Mouse (Mus musculus) MEL (cell line): Measurements from ENCODE around the gene Resp18.

Experiments used
- CTCF ChIP-seq, 3 experiments: IDR thresholded peaks in 2 of 3; conservative IDR thresholded peaks in 1 of 3; 2 replicates each; pipeline ENCODE4 v1.5.1; 2011 to 2012; ENCODE audit warnings: low read length in 3 of 3, low read depth in 2 of 3, mild to moderate bottlenecking in 2 of 3, improper control_type of control experiment in 1 of 3, inconsistent platforms in 1 of 3, mixed read lengths in 1 of 3, moderate library complexity in 1 of 3; ENCODE audit not compliant: control insufficient read depth in 1 of 3, insufficient read depth in 1 of 3, poor library complexity in 1 of 3, severe bottlenecking in 1 of 3
- ELF1 ChIP-seq: IDR thresholded peaks from 2 replicates; pipeline ENCODE4 v1.6.1; 2014; ENCODE audit warnings: low read depth, mild to moderate bottlenecking, inconsistent platforms, low read length, improper control_type of control experiment, moderate library complexity
- POLR2A ChIP-seq, 2 experiments: IDR thresholded peaks; 2 replicates each; pipeline ENCODE4 v1.6.1; 2011 to 2012; ENCODE audit warnings: low read length in 2 of 2, mild to moderate bottlenecking in 2 of 2, control low read depth in 1 of 2, improper control_type of control experiment in 1 of 2, low read depth in 1 of 2, moderate library complexity in 1 of 2; ENCODE audit not compliant: control insufficient read depth in 1 of 2, insufficient read depth in 1 of 2, poor library complexity in 1 of 2

- TF ChIP-seq ELF1 (no peak), CTCF (IDR thresholded peaks at IDR 0.05 in 2 of 3, conservative IDR thresholded peaks at IDR 0.05 in 1 of 3; ENCODE audit: control insufficient read depth in 1 of 3, insufficient read depth in 1 of 3, low read depth in 2 of 3, low read length in 3 of 3, poor library complexity in 1 of 3, severe bottlenecking in 1 of 3) (no peak), POLR2A (IDR thresholded peaks at IDR 0.05; ENCODE audit: control insufficient read depth in 1 of 2, insufficient read depth in 1 of 2, low read depth in 1 of 2, low read length in 2 of 2, poor library complexity in 1 of 2) (no peak)
These were observed 27.7 kb downstream of the Resp18 start for GRCm38 (mm10) chr1:75250498-75250897.
